Mouse (Mus musculus) thymus, adult 2 months (tissue): ENCODE measurements around the gene Qrich1. TPM values are rescaled to one million over a fixed set of nuclear protein-coding genes. Genes with fewer than 3 reads are reported as not detected.
A peak's percentile ranks its signal among the peaks of the same experiment; 100 is the strongest.

ENCODE experiments used
- DNase-seq: peaks from one replicate; pipeline ENCODE4 v3.0.0; 2021
- H3K27ac ChIP-seq: fragments of 200-500 bp; 2 replicates; pipeline ENCODE4 v1.5.1; 2012; ENCODE audit warnings: low read length, control low read depth; ENCODE audit not compliant: control insufficient read depth, insufficient read depth
- H3K27me3 ChIP-seq: fragments of 200-500 bp; 2 replicates; pipeline ENCODE4 v1.6.1; 2012; ENCODE audit warnings: mild to moderate bottlenecking, low read length, moderate library complexity, mixed read lengths; ENCODE audit not compliant: control insufficient read depth, insufficient read depth
- H3K36me3 ChIP-seq: fragments of 200-500 bp; 2 replicates; pipeline ENCODE4 v1.6.1; 2012; ENCODE audit warnings: mild to moderate bottlenecking, low read length, moderate library complexity; ENCODE audit not compliant: control insufficient read depth, insufficient read depth
- H3K4me1 ChIP-seq: fragments of 200-500 bp; replicated peaks from 2 replicates; pipeline ENCODE4 v1.6.1; 2012; ENCODE audit warnings: low read length; ENCODE audit not compliant: control insufficient read depth, insufficient read depth
- H3K4me3 ChIP-seq: fragments of 200-500 bp; 2 replicates; pipeline ENCODE4 v1.5.1; 2012; ENCODE audit warnings: mild to moderate bottlenecking, low read length, control low read depth, moderate library complexity; ENCODE audit not compliant: control insufficient read depth, insufficient read depth
- CTCF ChIP-seq: fragments of 200-500 bp; IDR thresholded peaks from 2 replicates; pipeline ENCODE4 v1.5.1; 2012; ENCODE audit warnings: mild to moderate bottlenecking, control low read depth, low read length, moderate library complexity, borderline replicate concordance; ENCODE audit not compliant: control insufficient read depth, poor library complexity, insufficient read depth; ENCODE audit errors: extremely low read depth
- POLR2A ChIP-seq: fragments of 200-500 bp; IDR thresholded peaks from 2 replicates; pipeline ENCODE4 v1.6.1; 2012; ENCODE audit warnings: mild to moderate bottlenecking, low read length, control low read depth, moderate library complexity; ENCODE audit not compliant: control insufficient read depth, poor library complexity, insufficient read depth; ENCODE audit errors: extremely low read depth
- WGBS: fragments of 180-500 bp; shearing (Covaris S2); methylation state at CpG from one replicate; pipeline ENCODE4 v1.1.7; 2018; 5-methylcytosine and 5-hydroxymethylcytosine counted together
- polyA plus RNA-seq: library from polyadenylated mRNA; depleted of rRNA; stranded (reverse); fragments of >200 nt; gene quantifications from 2 replicates; pipeline ENCODE4 v1.2.3, GENCODE M21; 2012

Gene Qrich1
- polyA plus RNA-seq, 1 experiment: 200 TPM

GRCm38 (mm10) chr9:108507619-108508434, 8.8 kb upstream of the Qrich1 start, which contains the start of gene Qars:
Gene Qars (plus strand): TSS chr9:108507706.
- H3K27ac ChIP-seq: peak within 1 kb of the TSS; percentile 71; the same call in 1 of the 2 replicates
- H3K27me3 ChIP-seq: no peaks in the 10 kb centered on the region
- H3K36me3 ChIP-seq: peaks cover 31% of the 10 kb centered on the region
- WGBS: under 1% methylated on average over 37 of the region's 37 CpGs
- TF ChIP-seq POLR2A (peak; percentile 49), CTCF (no peak)
- H3K4me1 ChIP-seq: peaks cover 16% of the 10 kb centered on the region
- peak; percentile 94 for DNase-seq
- H3K4me3 ChIP-seq: peak within 1 kb of the TSS; percentile 62

- 89% methylated on average over 7 of the region's 7 CpGs for WGBS
- H3K36me3 ChIP-seq: peaks cover 41% of the 10 kb centered on the region
- TF ChIP-seq POLR2A (no peak), CTCF (no peak)
- no peak overlapping the region; the same call in 1 of the 2 replicates for H3K4me3 ChIP-seq
- peaks cover 16% of the 10 kb centered on the region for H3K4me1 ChIP-seq
- no peak for DNase-seq
- no peaks in the 10 kb centered on the region for H3K27me3 ChIP-seq
- H3K27ac ChIP-seq: no peak overlapping the region
Measured at GRCm38 (mm10) chr9:108508776-108509175, 7.8 kb upstream of the Qrich1 start.

- Histone ChIP-seq H3K4me1 (peaks cover 5% of the 10 kb centered on the region; the same call in 1 of the 2 replicates), H3K4me3 (peak overlapping the region; percentile 76), H3K27ac (peak overlapping the region; percentile 75), H3K36me3 (peaks cover 27% of the 10 kb centered on the region; the same call in 1 of the 2 replicates), H3K27me3 (no peaks in the 10 kb centered on the region)
- peak; percentile 89 for DNase-seq
- TF ChIP-seq POLR2A: no peak
- TF ChIP-seq CTCF: no peak
- under 1% methylated on average over 86 of the region's 95 CpGs for WGBS
Measured at GRCm38 (mm10) chr9:108517253-108517930, 786 bp downstream of the Qrich1 start.

- Histone ChIP-seq H3K36me3 (peaks cover 22% of the 10 kb centered on the region; the same call in 1 of the 2 replicates), H3K4me1 (peaks cover 5% of the 10 kb centered on the region; the same call in 1 of the 2 replicates), H3K27me3 (no peaks in the 10 kb centered on the region), H3K27ac (peak overlapping the region; percentile 75), H3K4me3 (peak overlapping the region; percentile 76)
- under 1% methylated on average over 13 of the region's 13 CpGs for WGBS
- no peak for DNase-seq
- TF ChIP-seq CTCF (no peak), POLR2A (no peak)
Measured at GRCm38 (mm10) chr9:108517931-108518332, 1.3 kb downstream of the Qrich1 start.

GRCm38 (mm10) chr9:108521604-108522003, 5.0 kb downstream of the Qrich1 start:
- Histone ChIP-seq H3K36me3 (no peaks in the 10 kb centered on the region; the same call in 1 of the 2 replicates), H3K4me1 (no peaks in the 10 kb centered on the region), H3K27me3 (no peaks in the 10 kb centered on the region), H3K27ac (no peak overlapping the region), H3K4me3 (no peak overlapping the region)
- DNase-seq: no peak
- WGBS: 78% methylated on average over 2 of the region's 2 CpGs
- no peak for TF ChIP-seq CTCF

GRCm38 (mm10) chr9:108523341-108523740, 6.7 kb downstream of the Qrich1 start:
- H3K27ac ChIP-seq: no peak overlapping the region
- WGBS: 97% methylated on average over 4 of the region's 4 CpGs
- H3K4me1 ChIP-seq: no peaks in the 10 kb centered on the region
- no peaks in the 10 kb centered on the region for H3K27me3 ChIP-seq
- no peak for DNase-seq
- H3K4me3 ChIP-seq: no peak overlapping the region
- peaks cover 5% of the 10 kb centered on the region for H3K36me3 ChIP-seq
- TF ChIP-seq POLR2A: no peak
- no peak for TF ChIP-seq CTCF
